Mouse (Mus musculus) CH12.LX (cell line): ENCODE data around the gene Prss27. TPM values are rescaled to one million over a fixed set of nuclear protein-coding genes. Genes with fewer than 3 reads are reported as not detected.

Experiments
- DNase-seq: peaks from one replicate; pipeline ENCODE4 v3.0.0-alpha.2; 2013; ENCODE audit errors: extremely low read depth
- H3K27ac ChIP-seq: 2 replicates; pipeline ENCODE4 v1.5.1; 2012; ENCODE audit warnings: low read depth, mild to moderate bottlenecking, control low read depth, moderate library complexity; ENCODE audit not compliant: insufficient read depth
- H3K27me3 ChIP-seq: replicated peaks from 2 replicates; pipeline ENCODE3; 2012; ENCODE audit warnings: inconsistent platforms
- H3K36me3 ChIP-seq, 2 experiments: replicated peaks in 1 of 2; 2 replicates each; pipeline versions ENCODE3 to v1.6.1; 2012; ENCODE audit warnings: inconsistent platforms in 1 of 2, low read length in 1 of 2, mild to moderate bottlenecking in 1 of 2, mixed read lengths in 1 of 2, moderate library complexity in 1 of 2; ENCODE audit not compliant: control insufficient read depth in 1 of 2, insufficient read depth in 1 of 2
- H3K4me1 ChIP-seq, 2 experiments: 2 replicates each; pipeline ENCODE4 v1.6.1; 2012; ENCODE audit warnings: inconsistent platforms in 1 of 2, moderate library complexity in 1 of 2; ENCODE audit not compliant: insufficient read depth in 2 of 2, control insufficient read depth in 1 of 2
- H3K4me2 ChIP-seq: 2 replicates; pipeline ENCODE4 v1.6.1; 2012; ENCODE audit warnings: low read depth, mild to moderate bottlenecking, control low read depth; ENCODE audit not compliant: poor library complexity, insufficient read depth, severe bottlenecking
- H3K4me3 ChIP-seq, 3 experiments: fragments of 150-350 bp in 1 of 3; sonication (generic) in 1 of 3; replicated peaks in 1 of 3; 2 replicates each; pipeline versions ENCODE3 to v1.5.1; 2011 to 2012; ENCODE audit warnings: low read depth in 2 of 3, low read length in 2 of 3, mild to moderate bottlenecking in 2 of 3, moderate library complexity in 2 of 3, control low read depth in 1 of 3, improper control_type of control experiment in 1 of 3, inconsistent platforms in 1 of 3, mixed read lengths in 1 of 3; ENCODE audit not compliant: poor library complexity in 1 of 3
- H3K79me2 ChIP-seq: replicated peaks from 2 replicates; pipeline ENCODE4 v1.6.1; 2012; ENCODE audit warnings: mild to moderate bottlenecking, moderate library complexity; ENCODE audit not compliant: control insufficient read depth, poor library complexity, insufficient read depth, severe bottlenecking; ENCODE audit errors: extremely low read depth
- H3K9ac ChIP-seq: 2 replicates; pipeline ENCODE4 v1.6.1; 2012; ENCODE audit warnings: low read depth, mild to moderate bottlenecking, control low read depth, moderate library complexity; ENCODE audit not compliant: insufficient read depth
- H3K9me3 ChIP-seq: replicated peaks from 2 replicates; pipeline ENCODE3; 2012; ENCODE audit warnings: low read length, inconsistent platforms, mixed read lengths
- CHD1 ChIP-seq: IDR thresholded peaks from 2 replicates; pipeline ENCODE4 v1.6.1; 2012; ENCODE audit warnings: low read depth, low read length, improper control_type of control experiment, inconsistent platforms
- CHD2 ChIP-seq: IDR thresholded peaks from 2 replicates; pipeline ENCODE4 v1.6.1; 2011; ENCODE audit warnings: low read length, improper control_type of control experiment
- CTCF ChIP-seq, 2 experiments: IDR thresholded peaks in 1 of 2; conservative IDR thresholded peaks in 1 of 2; 2 replicates each; pipeline ENCODE4 v1.5.1; 2011 to 2012; ENCODE audit warnings: low read depth in 2 of 2, low read length in 2 of 2, improper control_type of control experiment in 1 of 2, inconsistent platforms in 1 of 2, mild to moderate bottlenecking in 1 of 2, moderate library complexity in 1 of 2
- E2F4 ChIP-seq: IDR thresholded peaks from 2 replicates; pipeline ENCODE4 v1.6.1; 2011; ENCODE audit warnings: low read depth, low read length, improper control_type of control experiment; ENCODE audit not compliant: insufficient replicate concordance
- ELF1 ChIP-seq: IDR thresholded peaks from 2 replicates; pipeline ENCODE4 v1.6.1; 2014; ENCODE audit warnings: low read depth, mild to moderate bottlenecking, inconsistent platforms, low read length, improper control_type of control experiment
- EP300 ChIP-seq: IDR thresholded peaks from 2 replicates; pipeline ENCODE4 v1.6.1; 2011; ENCODE audit warnings: low read length, improper control_type of control experiment
- ETS1 ChIP-seq: conservative IDR thresholded peaks from 2 replicates; pipeline ENCODE4 v1.6.1; 2012; ENCODE audit warnings: low read depth, mild to moderate bottlenecking, inconsistent platforms, low read length, improper control_type of control experiment, moderate library complexity
- GABPA ChIP-seq: IDR thresholded peaks from 2 replicates; pipeline ENCODE4 v1.6.1; 2012; ENCODE audit warnings: low read depth, low read length, improper control_type of control experiment, inconsistent platforms; ENCODE audit not compliant: insufficient replicate concordance
- HCFC1 ChIP-seq: IDR thresholded peaks from 2 replicates; pipeline ENCODE4 v1.6.1; 2012; ENCODE audit warnings: low read depth, mild to moderate bottlenecking, inconsistent platforms, low read length, improper control_type of control experiment
- IRF4 ChIP-seq: IDR thresholded peaks from 2 replicates; pipeline ENCODE4 v1.6.1; 2014; ENCODE audit warnings: low read depth, mild to moderate bottlenecking, inconsistent platforms, low read length, improper control_type of control experiment
- JUN ChIP-seq: IDR thresholded peaks from 2 replicates; pipeline ENCODE4 v1.6.1; 2011; ENCODE audit warnings: low read depth, mild to moderate bottlenecking, low read length, improper control_type of control experiment, moderate library complexity; ENCODE audit not compliant: insufficient read depth
- JUND ChIP-seq: conservative IDR thresholded peaks from 2 replicates; pipeline ENCODE4 v1.6.1; 2011; ENCODE audit warnings: low read depth, low read length, improper control_type of control experiment
- KAT2A ChIP-seq: IDR thresholded peaks from 2 replicates; pipeline ENCODE4 v1.6.1; 2012; ENCODE audit warnings: low read length, improper control_type of control experiment, inconsistent platforms; ENCODE audit not compliant: insufficient replicate concordance
- MAFK ChIP-seq: IDR thresholded peaks from 2 replicates; pipeline ENCODE4 v1.6.1; 2011; ENCODE audit warnings: low read length, improper control_type of control experiment; ENCODE audit not compliant: insufficient replicate concordance
- MAX ChIP-seq: IDR thresholded peaks from 2 replicates; pipeline ENCODE4 v1.6.1; 2011; ENCODE audit warnings: low read length, improper control_type of control experiment
- MAZ ChIP-seq: IDR thresholded peaks from 2 replicates; pipeline ENCODE4 v1.6.1; 2012; ENCODE audit warnings: low read depth, mild to moderate bottlenecking, inconsistent platforms, low read length, improper control_type of control experiment, moderate library complexity
- MEF2A ChIP-seq: IDR thresholded peaks from 2 replicates; pipeline ENCODE4 v1.6.1; 2014; ENCODE audit warnings: low read depth, mild to moderate bottlenecking, inconsistent platforms, low read length, improper control_type of control experiment, borderline replicate concordance
- MYC ChIP-seq: IDR thresholded peaks from 2 replicates; pipeline ENCODE4 v1.6.1; 2011; ENCODE audit warnings: low read depth, mild to moderate bottlenecking, improper control_type of control experiment, low read length
- NELFE ChIP-seq: IDR thresholded peaks from 2 replicates; pipeline ENCODE4 v1.6.1; 2011; ENCODE audit warnings: low read depth, low read length, improper control_type of control experiment
- POLR2A ChIP-seq: IDR thresholded peaks from 2 replicates; pipeline ENCODE4 v1.6.1; 2011; ENCODE audit warnings: low read depth, mild to moderate bottlenecking, improper control_type of control experiment, low read length
- RAD21 ChIP-seq: IDR thresholded peaks from 2 replicates; pipeline ENCODE4 v1.6.1; 2011; ENCODE audit warnings: low read depth, mild to moderate bottlenecking, low read length, improper control_type of control experiment, moderate library complexity
- RCOR1 ChIP-seq: conservative IDR thresholded peaks from 2 replicates; pipeline ENCODE4 v1.6.1; 2012; ENCODE audit warnings: low read depth, mild to moderate bottlenecking, inconsistent platforms, low read length, improper control_type of control experiment
- SIN3A ChIP-seq: IDR thresholded peaks from 2 replicates; pipeline ENCODE4 v1.6.1; 2012; ENCODE audit warnings: low read length, improper control_type of control experiment, inconsistent platforms
- SMC3 ChIP-seq: IDR thresholded peaks from 2 replicates; pipeline ENCODE4 v1.6.1; 2011; ENCODE audit warnings: low read depth, low read length, improper control_type of control experiment
- TBP ChIP-seq: conservative IDR thresholded peaks from 2 replicates; pipeline ENCODE4 v1.6.1; 2011; ENCODE audit warnings: low read depth, low read length, improper control_type of control experiment
- TCF12 ChIP-seq: IDR thresholded peaks from 2 replicates; pipeline ENCODE4 v1.6.1; 2014; ENCODE audit warnings: low read depth, mild to moderate bottlenecking, inconsistent platforms, low read length, improper control_type of control experiment
- UBTF ChIP-seq: IDR thresholded peaks from 2 replicates; pipeline ENCODE4 v1.6.1; 2012; ENCODE audit warnings: low read depth, mild to moderate bottlenecking, inconsistent platforms, low read length, improper control_type of control experiment, moderate library complexity
- USF2 ChIP-seq: conservative IDR thresholded peaks from 2 replicates; pipeline ENCODE4 v1.6.1; 2011; ENCODE audit warnings: low read depth, low read length, improper control_type of control experiment
- ZC3H11A ChIP-seq: IDR thresholded peaks from 2 replicates; pipeline ENCODE4 v1.6.1; 2012; ENCODE audit warnings: low read depth, mild to moderate bottlenecking, inconsistent platforms, low read length, improper control_type of control experiment
- ZKSCAN1 ChIP-seq: IDR thresholded peaks from 2 replicates; pipeline ENCODE4 v1.6.1; 2012; ENCODE audit warnings: low read depth, inconsistent platforms, low read length, improper control_type of control experiment, borderline replicate concordance
- ZMIZ1 ChIP-seq: IDR thresholded peaks from 2 replicates; pipeline ENCODE4 v1.6.1; 2012; ENCODE audit warnings: low read depth, mild to moderate bottlenecking, inconsistent platforms, low read length, improper control_type of control experiment
- ZNF384 ChIP-seq: IDR thresholded peaks from 2 replicates; pipeline ENCODE4 v1.6.1; 2012; ENCODE audit warnings: low read depth, low read length, improper control_type of control experiment, inconsistent platforms
- dilution Hi-C: fragments of 300-500 bp; cut with MboI; formaldehyde crosslinking; loops from 2 replicates; pipeline ENCODE4 v1.14.3; 2020; ENCODE audit warnings: low sequenced_read_pairs; ENCODE audit not compliant: extremely low pct_unique_long_range_greater_than_20kb, extremely low pct_ligation_motif_present
- in situ Hi-C: fragments of 300-500 bp; cut with MboI; formaldehyde crosslinking; loops from 3 replicates; pipeline ENCODE4 v1.14.3; 2019; ENCODE audit warnings: low sequenced_read_pairs, low pct_ligation_motif_present, low pct_unique_long_range_greater_than_20kb, mixed read lengths
- polyA plus RNA-seq: library from polyadenylated mRNA; unstranded; fragments of >175 nt; gene quantifications from 2 replicates; pipeline ENCODE4 v1.2.1, GENCODE M21; 2012; ENCODE audit warnings: low read depth; ENCODE audit not compliant: insufficient read length
- total RNA-seq, 2 experiments: library from RNA; depleted of rRNA; stranded (reverse); fragments of 300-350 nt in 1 of 2; fragments of >200 nt in 1 of 2; gene quantifications; 2 replicates each; pipeline ENCODE4 v1.2.3; 2012 to 2014

Gene Prss27
- total and polyA plus RNA-seq, 3 experiments = not detected

DNA sequence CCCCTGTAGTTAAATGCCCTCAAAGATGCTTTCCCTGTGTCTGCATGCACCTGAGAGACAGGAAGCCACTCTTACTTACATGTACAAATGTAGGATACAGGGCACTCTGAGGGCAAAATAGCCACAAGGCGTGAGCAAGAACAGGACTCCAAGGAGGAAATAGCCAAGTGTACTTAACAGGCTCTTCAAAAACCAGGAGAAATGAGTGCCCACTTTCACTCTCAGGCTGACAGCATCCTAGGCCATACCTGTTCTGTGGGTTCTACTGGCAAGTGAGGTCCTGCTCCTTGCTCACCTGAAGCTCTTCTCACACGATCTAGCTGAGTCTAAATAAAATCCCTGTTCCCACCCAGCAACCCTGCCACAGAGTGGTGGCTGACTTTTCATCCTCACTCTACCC lies 39.2 kb downstream of the Prss27 start:
- dilution Hi-C loops (no loop called here), in situ Hi-C loops (no loop called here)
- DNase-seq = no peak
- Histone ChIP-seq H3K4me1 (peaks cover 0 to under 1% of the 10 kb centered on the region in 2 experiments; a peak in 2 of 4 replicates), H3K4me3 (no peak overlapping the region), H3K9ac (no peak overlapping the region), H3K27me3 (no peaks in the 10 kb centered on the region), H3K79me2 (peaks cover 9% of the 10 kb centered on the region), H3K9me3 (no peaks in the 10 kb centered on the region), H3K4me2 (no peak overlapping the region), H3K36me3 (peaks cover 20 to 56% of the 10 kb centered on the region in 2 experiments), H3K27ac (no peak overlapping the region)
- TF ChIP-seq TCF12 = no peak
- no peak for TF ChIP-seq NELFE
- TF ChIP-seq MAX = no peak
- no peak for TF ChIP-seq GABPA
- no peak for TF ChIP-seq JUND
- no peak for TF ChIP-seq ZNF384
- TF ChIP-seq JUN = no peak
- no peak for TF ChIP-seq MAZ

DNA sequence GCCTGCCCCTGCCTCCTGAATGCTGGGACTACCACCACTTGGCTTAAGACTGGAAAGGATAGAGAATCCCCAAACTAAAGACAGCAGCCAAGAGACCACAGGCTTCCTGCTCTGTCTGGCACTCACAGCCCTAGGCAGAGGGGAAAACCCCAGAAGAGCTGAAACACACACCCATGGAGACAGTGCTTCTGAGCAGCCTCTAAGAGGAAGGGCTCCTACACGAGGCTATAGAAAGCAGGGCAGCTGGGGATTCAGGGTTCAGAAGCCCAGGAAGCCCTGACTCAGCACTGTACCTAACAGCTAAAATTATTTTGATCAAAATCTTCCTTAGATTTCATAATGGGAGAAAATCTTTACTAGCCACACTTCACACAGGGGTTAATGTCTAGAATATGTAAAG lies 46.6 kb downstream of the Prss27 start:
- no peaks in the 10 kb centered on the region for H3K27me3 ChIP-seq
- in situ Hi-C loops = no loop called here
- H3K4me1 ChIP-seq = peaks cover 10 to 31% of the 10 kb centered on the region in 2 experiments
- no peaks in the 10 kb centered on the region for H3K79me2 ChIP-seq
- H3K36me3 ChIP-seq = peaks cover 12 to 63% of the 10 kb centered on the region in 2 experiments
- DNase-seq = peak; percentile 89
- H3K4me3 ChIP-seq = no peak overlapping the region
- peak overlapping the region; percentile 88 for H3K4me2 ChIP-seq
- H3K27ac ChIP-seq = no peak overlapping the region
- peaks cover 2% of the 10 kb centered on the region for H3K9me3 ChIP-seq
- dilution Hi-C loops = no loop called here
- no peak overlapping the region for H3K9ac ChIP-seq
- TF ChIP-seq KAT2A (no peak), JUND (no peak), EP300 (0 out of 2 replicates have a peak, but pooled peaks have one; percentile 63), UBTF (no peak), SMC3 (peak; percentile 16), MAFK (peak; percentile 94), ZMIZ1 (no peak), ETS1 (no peak; the same call in 1 of the 2 replicates), GABPA (no peak), JUN (no peak), TBP (no peak), SIN3A (0 out of 2 replicates have a peak, but pooled peaks have one; percentile 47), MEF2A (peak; percentile 24; the same call in 1 of the 2 replicates), MAX (0 out of 2 replicates have a peak, but pooled peaks have one; percentile 37), E2F4 (no peak), ZNF384 (no peak), CHD2 (no peak), RAD21 (peak; percentile 22), HCFC1 (peak; percentile 22; the same call in 1 of the 2 replicates), USF2 (no peak), ZKSCAN1 (no peak), CHD1 (no peak), RCOR1 (no peak), POLR2A (no peak), MAZ (no peak), CTCF (conservative IDR thresholded peaks at IDR 0.05 in 1 of 2, IDR thresholded peaks at IDR 0.05 in 1 of 2; ENCODE audit: low read depth in 2 of 2, low read length in 2 of 2) (peak in 1 of 2 experiments; percentile 14; a peak in 1 of 4 replicates), TCF12 (no peak), IRF4 (peak; percentile 33; the same call in 1 of the 2 replicates), ZC3H11A (no peak), MYC (peak; percentile 58; the same call in 1 of the 2 replicates), ELF1 (peak; percentile 43; the same call in 1 of the 2 replicates)
